Mouse (Mus musculus) CH12.LX (cell line): ENCODE data around the gene Tmem199. TPM values are rescaled to one million over a fixed set of nuclear protein-coding genes. Genes with fewer than 3 reads are reported as not detected.
A peak's percentile ranks its signal among the peaks of the same experiment; 100 is the strongest.

ENCODE experiments used
- DNase-seq: peaks from one replicate; pipeline ENCODE4 v3.0.0-alpha.2; 2013; ENCODE audit errors: extremely low read depth
- H3K27ac ChIP-seq: 2 replicates; pipeline ENCODE4 v1.5.1; 2012; ENCODE audit warnings: low read depth, mild to moderate bottlenecking, control low read depth, moderate library complexity; ENCODE audit not compliant: insufficient read depth
- H3K27me3 ChIP-seq: replicated peaks from 2 replicates; pipeline ENCODE3; 2012; ENCODE audit warnings: inconsistent platforms
- H3K36me3 ChIP-seq, 2 experiments: replicated peaks in 1 of 2; 2 replicates each; pipeline versions ENCODE3 to v1.6.1; 2012; ENCODE audit warnings: inconsistent platforms in 1 of 2, low read length in 1 of 2, mild to moderate bottlenecking in 1 of 2, mixed read lengths in 1 of 2, moderate library complexity in 1 of 2; ENCODE audit not compliant: control insufficient read depth in 1 of 2, insufficient read depth in 1 of 2
- H3K4me1 ChIP-seq, 2 experiments: 2 replicates each; pipeline ENCODE4 v1.6.1; 2012; ENCODE audit warnings: inconsistent platforms in 1 of 2, moderate library complexity in 1 of 2; ENCODE audit not compliant: insufficient read depth in 2 of 2, control insufficient read depth in 1 of 2
- H3K4me2 ChIP-seq: 2 replicates; pipeline ENCODE4 v1.6.1; 2012; ENCODE audit warnings: low read depth, mild to moderate bottlenecking, control low read depth; ENCODE audit not compliant: poor library complexity, insufficient read depth, severe bottlenecking
- H3K4me3 ChIP-seq, 3 experiments: fragments of 150-350 bp in 1 of 3; sonication (generic) in 1 of 3; replicated peaks in 1 of 3; 2 replicates each; pipeline versions ENCODE3 to v1.5.1; 2011 to 2012; ENCODE audit warnings: low read depth in 2 of 3, low read length in 2 of 3, mild to moderate bottlenecking in 2 of 3, moderate library complexity in 2 of 3, control low read depth in 1 of 3, improper control_type of control experiment in 1 of 3, inconsistent platforms in 1 of 3, mixed read lengths in 1 of 3; ENCODE audit not compliant: poor library complexity in 1 of 3
- H3K79me2 ChIP-seq: replicated peaks from 2 replicates; pipeline ENCODE4 v1.6.1; 2012; ENCODE audit warnings: mild to moderate bottlenecking, moderate library complexity; ENCODE audit not compliant: control insufficient read depth, poor library complexity, insufficient read depth, severe bottlenecking; ENCODE audit errors: extremely low read depth
- H3K9ac ChIP-seq: 2 replicates; pipeline ENCODE4 v1.6.1; 2012; ENCODE audit warnings: low read depth, mild to moderate bottlenecking, control low read depth, moderate library complexity; ENCODE audit not compliant: insufficient read depth
- H3K9me3 ChIP-seq: replicated peaks from 2 replicates; pipeline ENCODE3; 2012; ENCODE audit warnings: low read length, inconsistent platforms, mixed read lengths
- BHLHE40 ChIP-seq: IDR thresholded peaks from 2 replicates; pipeline ENCODE4 v1.6.1; 2011; ENCODE audit warnings: mild to moderate bottlenecking, low read depth, low read length, improper control_type of control experiment
- CHD2 ChIP-seq: IDR thresholded peaks from 2 replicates; pipeline ENCODE4 v1.6.1; 2011; ENCODE audit warnings: low read length, improper control_type of control experiment
- CTCF ChIP-seq, 2 experiments: IDR thresholded peaks in 1 of 2; conservative IDR thresholded peaks in 1 of 2; 2 replicates each; pipeline ENCODE4 v1.5.1; 2011 to 2012; ENCODE audit warnings: low read depth in 2 of 2, low read length in 2 of 2, improper control_type of control experiment in 1 of 2, inconsistent platforms in 1 of 2, mild to moderate bottlenecking in 1 of 2, moderate library complexity in 1 of 2
- ELF1 ChIP-seq: IDR thresholded peaks from 2 replicates; pipeline ENCODE4 v1.6.1; 2014; ENCODE audit warnings: low read depth, mild to moderate bottlenecking, inconsistent platforms, low read length, improper control_type of control experiment
- EP300 ChIP-seq: IDR thresholded peaks from 2 replicates; pipeline ENCODE4 v1.6.1; 2011; ENCODE audit warnings: low read length, improper control_type of control experiment
- ETS1 ChIP-seq: conservative IDR thresholded peaks from 2 replicates; pipeline ENCODE4 v1.6.1; 2012; ENCODE audit warnings: low read depth, mild to moderate bottlenecking, inconsistent platforms, low read length, improper control_type of control experiment, moderate library complexity
- GABPA ChIP-seq: IDR thresholded peaks from 2 replicates; pipeline ENCODE4 v1.6.1; 2012; ENCODE audit warnings: low read depth, low read length, improper control_type of control experiment, inconsistent platforms; ENCODE audit not compliant: insufficient replicate concordance
- HCFC1 ChIP-seq: IDR thresholded peaks from 2 replicates; pipeline ENCODE4 v1.6.1; 2012; ENCODE audit warnings: low read depth, mild to moderate bottlenecking, inconsistent platforms, low read length, improper control_type of control experiment
- IRF4 ChIP-seq: IDR thresholded peaks from 2 replicates; pipeline ENCODE4 v1.6.1; 2014; ENCODE audit warnings: low read depth, mild to moderate bottlenecking, inconsistent platforms, low read length, improper control_type of control experiment
- JUN ChIP-seq: IDR thresholded peaks from 2 replicates; pipeline ENCODE4 v1.6.1; 2011; ENCODE audit warnings: low read depth, mild to moderate bottlenecking, low read length, improper control_type of control experiment, moderate library complexity; ENCODE audit not compliant: insufficient read depth
- JUND ChIP-seq: conservative IDR thresholded peaks from 2 replicates; pipeline ENCODE4 v1.6.1; 2011; ENCODE audit warnings: low read depth, low read length, improper control_type of control experiment
- KAT2A ChIP-seq: IDR thresholded peaks from 2 replicates; pipeline ENCODE4 v1.6.1; 2012; ENCODE audit warnings: low read length, improper control_type of control experiment, inconsistent platforms; ENCODE audit not compliant: insufficient replicate concordance
- MAFK ChIP-seq: IDR thresholded peaks from 2 replicates; pipeline ENCODE4 v1.6.1; 2011; ENCODE audit warnings: low read length, improper control_type of control experiment; ENCODE audit not compliant: insufficient replicate concordance
- MAX ChIP-seq: IDR thresholded peaks from 2 replicates; pipeline ENCODE4 v1.6.1; 2011; ENCODE audit warnings: low read length, improper control_type of control experiment
- MEF2A ChIP-seq: IDR thresholded peaks from 2 replicates; pipeline ENCODE4 v1.6.1; 2014; ENCODE audit warnings: low read depth, mild to moderate bottlenecking, inconsistent platforms, low read length, improper control_type of control experiment, borderline replicate concordance
- MXI1 ChIP-seq: IDR thresholded peaks from 2 replicates; pipeline ENCODE4 v1.6.1; 2011; ENCODE audit warnings: mild to moderate bottlenecking, low read depth, low read length, improper control_type of control experiment
- NELFE ChIP-seq: IDR thresholded peaks from 2 replicates; pipeline ENCODE4 v1.6.1; 2011; ENCODE audit warnings: low read depth, low read length, improper control_type of control experiment
- PAX5 ChIP-seq: IDR thresholded peaks from 2 replicates; pipeline ENCODE4 v1.6.1; 2012; ENCODE audit warnings: low read length, inconsistent platforms, mixed read lengths
- POLR2A ChIP-seq: IDR thresholded peaks from 2 replicates; pipeline ENCODE4 v1.6.1; 2011; ENCODE audit warnings: low read depth, mild to moderate bottlenecking, improper control_type of control experiment, low read length
- POLR2AphosphoS2 ChIP-seq: IDR thresholded peaks from 2 replicates; pipeline ENCODE4 v1.6.1; 2011; ENCODE audit warnings: low read depth, low read length, improper control_type of control experiment
- RAD21 ChIP-seq: IDR thresholded peaks from 2 replicates; pipeline ENCODE4 v1.6.1; 2011; ENCODE audit warnings: low read depth, mild to moderate bottlenecking, low read length, improper control_type of control experiment, moderate library complexity
- SIN3A ChIP-seq: IDR thresholded peaks from 2 replicates; pipeline ENCODE4 v1.6.1; 2012; ENCODE audit warnings: low read length, improper control_type of control experiment, inconsistent platforms
- SMC3 ChIP-seq: IDR thresholded peaks from 2 replicates; pipeline ENCODE4 v1.6.1; 2011; ENCODE audit warnings: low read depth, low read length, improper control_type of control experiment
- TBP ChIP-seq: conservative IDR thresholded peaks from 2 replicates; pipeline ENCODE4 v1.6.1; 2011; ENCODE audit warnings: low read depth, low read length, improper control_type of control experiment
- TCF12 ChIP-seq: IDR thresholded peaks from 2 replicates; pipeline ENCODE4 v1.6.1; 2014; ENCODE audit warnings: low read depth, mild to moderate bottlenecking, inconsistent platforms, low read length, improper control_type of control experiment
- UBTF ChIP-seq: IDR thresholded peaks from 2 replicates; pipeline ENCODE4 v1.6.1; 2012; ENCODE audit warnings: low read depth, mild to moderate bottlenecking, inconsistent platforms, low read length, improper control_type of control experiment, moderate library complexity
- USF1 ChIP-seq: IDR thresholded peaks from 2 replicates; pipeline ENCODE4 v1.6.1; 2014; ENCODE audit warnings: low read depth, mild to moderate bottlenecking, inconsistent platforms, low read length, improper control_type of control experiment
- USF2 ChIP-seq: conservative IDR thresholded peaks from 2 replicates; pipeline ENCODE4 v1.6.1; 2011; ENCODE audit warnings: low read depth, low read length, improper control_type of control experiment
- ZC3H11A ChIP-seq: IDR thresholded peaks from 2 replicates; pipeline ENCODE4 v1.6.1; 2012; ENCODE audit warnings: low read depth, mild to moderate bottlenecking, inconsistent platforms, low read length, improper control_type of control experiment
- ZKSCAN1 ChIP-seq: IDR thresholded peaks from 2 replicates; pipeline ENCODE4 v1.6.1; 2012; ENCODE audit warnings: low read depth, inconsistent platforms, low read length, improper control_type of control experiment, borderline replicate concordance
- ZMIZ1 ChIP-seq: IDR thresholded peaks from 2 replicates; pipeline ENCODE4 v1.6.1; 2012; ENCODE audit warnings: low read depth, mild to moderate bottlenecking, inconsistent platforms, low read length, improper control_type of control experiment
- ZNF384 ChIP-seq: IDR thresholded peaks from 2 replicates; pipeline ENCODE4 v1.6.1; 2012; ENCODE audit warnings: low read depth, low read length, improper control_type of control experiment, inconsistent platforms
- dilution Hi-C: fragments of 300-500 bp; cut with MboI; formaldehyde crosslinking; loops from 2 replicates; pipeline ENCODE4 v1.14.3; 2020; ENCODE audit warnings: low sequenced_read_pairs; ENCODE audit not compliant: extremely low pct_unique_long_range_greater_than_20kb, extremely low pct_ligation_motif_present
- in situ Hi-C: fragments of 300-500 bp; cut with MboI; formaldehyde crosslinking; loops from 3 replicates; pipeline ENCODE4 v1.14.3; 2019; ENCODE audit warnings: low sequenced_read_pairs, low pct_ligation_motif_present, low pct_unique_long_range_greater_than_20kb, mixed read lengths
- polyA plus RNA-seq: library from polyadenylated mRNA; unstranded; fragments of >175 nt; gene quantifications from 2 replicates; pipeline ENCODE4 v1.2.1, GENCODE M21; 2012; ENCODE audit warnings: low read depth; ENCODE audit not compliant: insufficient read length
- total RNA-seq, 2 experiments: library from RNA; depleted of rRNA; stranded (reverse); fragments of 300-350 nt in 1 of 2; fragments of >200 nt in 1 of 2; gene quantifications; 2 replicates each; pipeline ENCODE4 v1.2.3; 2012 to 2014

The Tmem199 gene
- total and polyA plus RNA-seq, 3 experiments = 67.3 to 109 (median 80.4) TPM

- H3K4me3 ChIP-seq = no peak overlapping the region
- no peak overlapping the region for H3K9ac ChIP-seq
- in situ Hi-C loops = no loop called here
- peaks cover 0 to 21% of the 10 kb centered on the region in 2 experiments; a peak in 2 of 4 replicates for H3K4me1 ChIP-seq
- TF ChIP-seq MEF2A = no peak
- no peak for TF ChIP-seq HCFC1
- no peak for TF ChIP-seq USF1
- no peak for TF ChIP-seq NELFE
- TF ChIP-seq ZC3H11A = no peak
- TF ChIP-seq ELF1 = no peak
- TF ChIP-seq JUN = no peak
- TF ChIP-seq ETS1 = no peak
- TF ChIP-seq IRF4 = no peak
- no peak for TF ChIP-seq UBTF
- peak; percentile 54 for TF ChIP-seq SMC3
- TF ChIP-seq KAT2A = no peak
- TF ChIP-seq MXI1 = no peak
- TF ChIP-seq CHD2 = no peak
- TF ChIP-seq SIN3A = no peak
- no peak for TF ChIP-seq ZMIZ1
- TF ChIP-seq USF2 = no peak
- no peak for TF ChIP-seq GABPA
- TF ChIP-seq TCF12 = no peak
- TF ChIP-seq POLR2A = no peak
- no peak for TF ChIP-seq PAX5
- TF ChIP-seq EP300 = no peak
- no peak for TF ChIP-seq TBP
- peak; percentile 42 to 72; a peak in 3 of 4 replicates for TF ChIP-seq CTCF (conservative IDR thresholded peaks at IDR 0.05 in 1 of 2, IDR thresholded peaks at IDR 0.05 in 1 of 2; ENCODE audit: low read depth in 2 of 2, low read length in 2 of 2)
- TF ChIP-seq BHLHE40 = no peak
- no peak for TF ChIP-seq MAX
- no peak for TF ChIP-seq JUND
- no peak for TF ChIP-seq POLR2AphosphoS2
- TF ChIP-seq ZNF384 = peak; percentile 92
- peak; percentile 46 for TF ChIP-seq RAD21
- TF ChIP-seq MAFK = no peak
- TF ChIP-seq ZKSCAN1 = no peak
- TF ChIP-seq, all 38 proteins: peak for 4
- DNase-seq = peak; percentile 69
- H3K36me3 ChIP-seq = peaks cover 41 to 65% of the 10 kb centered on the region in 2 experiments
- H3K79me2 ChIP-seq = peaks cover 25% of the 10 kb centered on the region
- dilution Hi-C loops = no loop called here
- no peaks in the 10 kb centered on the region for H3K27me3 ChIP-seq
- no peak overlapping the region for H3K4me2 ChIP-seq
- H3K9me3 ChIP-seq = no peaks in the 10 kb centered on the region
- H3K27ac ChIP-seq = no peak overlapping the region
Observed at GRCm38 (mm10) chr11:78509148-78509547, 2.8 kb downstream of the Tmem199 start.
